Mouse (Mus musculus) small intestine, adult 2 months (tissue): Measurements from ENCODE around the gene Padi2. TPM values are rescaled to one million over a fixed set of nuclear protein-coding genes. Genes with fewer than 3 reads are reported as not detected.

Experiments used
- H3K27ac ChIP-seq: fragments of 200-500 bp; 2 replicates; pipeline ENCODE4 v1.5.1; 2012; ENCODE audit warnings: low read depth, low read length, control low read depth, inconsistent platforms; ENCODE audit not compliant: insufficient read depth
- H3K27me3 ChIP-seq: fragments of 200-500 bp; 2 replicates; pipeline ENCODE4 v1.6.1; 2012; ENCODE audit warnings: mild to moderate bottlenecking, moderate library complexity, low read length, inconsistent platforms; ENCODE audit not compliant: control insufficient read depth, insufficient read depth
- H3K36me3 ChIP-seq: fragments of 200-500 bp; 2 replicates; pipeline ENCODE4 v1.6.1; 2012; ENCODE audit warnings: mild to moderate bottlenecking, low read length, control low read depth, inconsistent platforms; ENCODE audit not compliant: control insufficient read depth, insufficient read depth
- H3K4me1 ChIP-seq: fragments of 200-500 bp; 2 replicates; pipeline ENCODE4 v1.6.1; 2012; ENCODE audit warnings: low read length, inconsistent platforms, mixed read lengths; ENCODE audit not compliant: control insufficient read depth, insufficient read depth, insufficient read length
- H3K4me3 ChIP-seq: fragments of 200-500 bp; 2 replicates; pipeline ENCODE4 v1.5.1; 2012; ENCODE audit warnings: low read depth, mild to moderate bottlenecking, control low read depth, inconsistent platforms, low read length, moderate library complexity
- CTCF ChIP-seq: fragments of 200-500 bp; IDR thresholded peaks from 2 replicates; pipeline ENCODE4 v1.5.1; 2012; ENCODE audit warnings: low read depth, mild to moderate bottlenecking, control low read depth, inconsistent platforms, low read length, moderate library complexity, mixed read lengths; ENCODE audit not compliant: insufficient replicate concordance, insufficient read length; ENCODE audit errors: extremely low read depth
- POLR2A ChIP-seq: fragments of 200-500 bp; IDR thresholded peaks from 2 replicates; pipeline ENCODE4 v1.6.1; 2012; ENCODE audit warnings: low read depth, mild to moderate bottlenecking, control low read depth, inconsistent platforms, low read length, moderate library complexity
- WGBS: fragments of 180-500 bp; shearing (Covaris S2); methylation state at CpG from one replicate; pipeline ENCODE4 v1.1.7; 2018; 5-methylcytosine and 5-hydroxymethylcytosine counted together
- polyA plus RNA-seq: library from polyadenylated mRNA; depleted of rRNA; stranded (reverse); fragments of >200 nt; gene quantifications from 2 replicates; pipeline ENCODE4 v1.2.3, GENCODE M21; 2012

Padi2 gene
- polyA plus RNA-seq, 1 experiment: 2.3 TPM

GRCm38 (mm10) chr4:140905426-140905871 is 695 bp upstream of the Padi2 start:
- WGBS: 14% methylated on average over 11 of the region's 11 CpGs
- Histone ChIP-seq H3K27me3 (no peaks in the 10 kb centered on the region), H3K4me3 (peak overlapping the region; percentile 57), H3K27ac (peak overlapping the region; percentile 15; the same call in 1 of the 2 replicates), H3K4me1 (peaks cover 2% of the 10 kb centered on the region; the same call in 1 of the 2 replicates), H3K36me3 (no peaks in the 10 kb centered on the region)
- TF ChIP-seq POLR2A (no peak), CTCF (0 out of 2 replicates have a peak, but pooled peaks have one; percentile 21)

GRCm38 (mm10) chr4:140906827-140907280 is 710 bp downstream of the Padi2 start:
- TF ChIP-seq CTCF (no peak), POLR2A (no peak)
- Histone ChIP-seq H3K27me3 (no peaks in the 10 kb centered on the region), H3K4me1 (peaks cover 2% of the 10 kb centered on the region; the same call in 1 of the 2 replicates), H3K27ac (no peak overlapping the region), H3K4me3 (no peak overlapping the region), H3K36me3 (no peaks in the 10 kb centered on the region)
- WGBS: 71% methylated on average over 11 of the region's 11 CpGs

GRCm38 (mm10) chr4:140907306-140908024 is 1.3 kb downstream of the Padi2 start:
- Histone ChIP-seq H3K27ac (no peak overlapping the region), H3K4me1 (peaks cover 2% of the 10 kb centered on the region; the same call in 1 of the 2 replicates), H3K36me3 (no peaks in the 10 kb centered on the region), H3K27me3 (no peaks in the 10 kb centered on the region), H3K4me3 (no peak overlapping the region)
- WGBS: 80% methylated on average over 12 of the region's 12 CpGs
- TF ChIP-seq CTCF (no peak), POLR2A (no peak)

- no peak for TF ChIP-seq POLR2A
- TF ChIP-seq CTCF: no peak
- Histone ChIP-seq H3K27me3 (no peaks in the 10 kb centered on the region), H3K36me3 (no peaks in the 10 kb centered on the region), H3K4me1 (peaks cover 2% of the 10 kb centered on the region; the same call in 1 of the 2 replicates), H3K4me3 (no peak overlapping the region), H3K27ac (no peak overlapping the region)
- WGBS: 62% methylated on average over 5 of the region's 5 CpGs
These were observed 2.5 kb downstream of the Padi2 start for GRCm38 (mm10) chr4:140908627-140909026.

GRCm38 (mm10) chr4:140909536-140909935 is 3.4 kb downstream of the Padi2 start:
- TF ChIP-seq POLR2A (no peak), CTCF (no peak)
- H3K27ac ChIP-seq: no peak overlapping the region
- peaks cover 2% of the 10 kb centered on the region; the same call in 1 of the 2 replicates for H3K4me1 ChIP-seq
- WGBS: 78% methylated on average over 4 of the region's 4 CpGs
- no peaks in the 10 kb centered on the region for H3K27me3 ChIP-seq
- H3K36me3 ChIP-seq: no peaks in the 10 kb centered on the region
- H3K4me3 ChIP-seq: no peak overlapping the region

GRCm38 (mm10) chr4:140910661-140911310 is 4.6 kb downstream of the Padi2 start:
- no peak for TF ChIP-seq CTCF
- no peak for TF ChIP-seq POLR2A
- Histone ChIP-seq H3K27me3 (no peaks in the 10 kb centered on the region), H3K36me3 (no peaks in the 10 kb centered on the region), H3K4me3 (no peak overlapping the region), H3K4me1 (peaks cover 2% of the 10 kb centered on the region; the same call in 1 of the 2 replicates), H3K27ac (no peak overlapping the region)
- 24% methylated on average over 17 of the region's 17 CpGs for WGBS

GRCm38 (mm10) chr4:140911416-140911815 is 5.3 kb downstream of the Padi2 start:
- WGBS: 89% methylated on average over 9 of the region's 9 CpGs
- TF ChIP-seq CTCF (no peak), POLR2A (no peak)
- Histone ChIP-seq H3K4me1 (no peaks in the 10 kb centered on the region; the same call in 1 of the 2 replicates), H3K36me3 (no peaks in the 10 kb centered on the region), H3K27ac (no peak overlapping the region), H3K27me3 (no peaks in the 10 kb centered on the region), H3K4me3 (no peak overlapping the region)
